Mouse (Mus musculus) liver, embryonic 14.5 days (tissue): Measurements from ENCODE around the gene Eif3k. TPM values are rescaled to one million over a fixed set of nuclear protein-coding genes. Genes with fewer than 3 reads are reported as not detected.

Source experiments
- ATAC-seq: fragments of 200-750 bp; cut with Nextera tagmentation; 2 replicates; pipeline ENCODE4 v1.8.0; 2017; ENCODE audit warnings: moderate number of reproducible peaks, mild to moderate bottlenecking, moderate library complexity; ENCODE audit not compliant: insufficient read depth
- DNase-seq, 3 experiments: peaks; one replicate each; pipeline ENCODE4 v3.0.0-alpha.2; 2012 to 2013; ENCODE audit warnings: low read depth in 3 of 3, low spot score in 3 of 3
- H3K27ac ChIP-seq: fragments of 300-500 bp; sonication (generic); 2 replicates; pipeline ENCODE4 v1.5.1; 2014; ENCODE audit warnings: moderate library complexity, mild to moderate bottlenecking, control low read depth, inconsistent platforms
- H3K27me3 ChIP-seq: fragments of 300-500 bp; sonication (generic); 2 replicates; pipeline ENCODE4 v1.6.1; 2014; ENCODE audit warnings: mild to moderate bottlenecking, low read length, moderate library complexity; ENCODE audit not compliant: control insufficient read depth, insufficient read depth
- H3K36me3 ChIP-seq: fragments of 300-500 bp; sonication (generic); replicated peaks from 2 replicates; pipeline ENCODE4 v1.6.1; 2014; ENCODE audit warnings: low read depth; ENCODE audit not compliant: control insufficient read depth, insufficient read depth
- H3K4me1 ChIP-seq, 2 experiments: fragments of 200-500 bp in 1 of 2; fragments of 300-500 bp in 1 of 2; sonication (generic) in 1 of 2; replicated peaks; 2 replicates each; pipeline ENCODE4 v1.6.1; 2012 to 2014; ENCODE audit warnings: antibody characterized with exemption in 1 of 2, inconsistent platforms in 1 of 2, low read length in 1 of 2; ENCODE audit not compliant: control insufficient read depth in 2 of 2, insufficient read depth in 2 of 2
- H3K4me2 ChIP-seq: fragments of 300-500 bp; sonication (generic); 2 replicates; pipeline ENCODE4 v1.6.1; 2014; ENCODE audit warnings: low read depth, mild to moderate bottlenecking, control low read depth, moderate library complexity
- H3K4me3 ChIP-seq, 2 experiments: fragments of 200-500 bp in 1 of 2; fragments of 300-500 bp in 1 of 2; sonication (generic) in 1 of 2; 2 replicates each; pipeline ENCODE4 v1.5.1; 2012 to 2014; ENCODE audit warnings: low read depth in 2 of 2, low read length in 2 of 2, mild to moderate bottlenecking in 2 of 2, control low read depth in 1 of 2, inconsistent platforms in 1 of 2, moderate library complexity in 1 of 2; ENCODE audit not compliant: insufficient read depth in 1 of 2
- H3K9ac ChIP-seq: fragments of 300-500 bp; sonication (generic); replicated peaks from 2 replicates; pipeline ENCODE4 v1.6.1; 2014; ENCODE audit warnings: mild to moderate bottlenecking, control low read depth, moderate library complexity
- H3K9me3 ChIP-seq: fragments of 300-500 bp; sonication (generic); 2 replicates; pipeline ENCODE4 v1.6.1; 2016; ENCODE audit warnings: low read length, mixed read lengths; ENCODE audit not compliant: control insufficient read depth
- CTCF ChIP-seq: IDR thresholded peaks from 2 replicates; pipeline ENCODE4 v1.5.1; 2016; ENCODE audit warnings: antibody characterized with exemption, low read depth, control low read depth
- EP300 ChIP-seq: IDR thresholded peaks from 2 replicates; pipeline ENCODE4 v1.6.1; 2016; ENCODE audit warnings: antibody characterized with exemption, low read depth
- WGBS: fragments of 180-500 bp; shearing (Covaris S2); extraction: QIAGEN DNeasy Blood & Tissue Kit; methylation state at CpG from one replicate; pipeline ENCODE4 v1.1.7; 2014; ENCODE audit not compliant: insufficient replicate concordance; 5-methylcytosine and 5-hydroxymethylcytosine counted together
- polyA plus RNA-seq, 2 experiments: library from polyadenylated mRNA; depleted of rRNA in 1 of 2; stranded (reverse) in 1 of 2; unstranded in 1 of 2; fragments of >200 nt; fragmentation: Nextera tagmentation in 1 of 2; extraction: Ambion mirVana in 1 of 2; gene quantifications; 2 replicates each; pipeline versions ENCODE4 v1.2.1 to v1.2.3; 2012 to 2014

The Eif3k gene
- polyA plus RNA-seq, 2 experiments = 281 to 283 TPM

- no peak for TF ChIP-seq EP300
- no peak for TF ChIP-seq CTCF
- Histone ChIP-seq H3K4me2 (peak overlapping the region; percentile 15; the same call in 1 of the 2 replicates), H3K27ac (peak overlapping the region; percentile 39), H3K4me3 (no peak overlapping the region), H3K36me3 (peaks cover 17% of the 10 kb centered on the region), H3K27me3 (no peaks in the 10 kb centered on the region), H3K9me3 (no peaks in the 10 kb centered on the region), H3K9ac (peak overlapping the region; percentile 5; the same call in 1 of the 2 replicates), H3K4me1 (peaks cover 25 to 52% of the 10 kb centered on the region in 2 experiments)
- 17% methylated on average over 1 of the region's 1 CpGs for WGBS
- peak; percentile 60 for ATAC-seq
- no peak for DNase-seq
These were observed 35.4 kb downstream of the Eif3k start for GRCm38 (mm10) chr7:28946271-28946610.

DNA sequence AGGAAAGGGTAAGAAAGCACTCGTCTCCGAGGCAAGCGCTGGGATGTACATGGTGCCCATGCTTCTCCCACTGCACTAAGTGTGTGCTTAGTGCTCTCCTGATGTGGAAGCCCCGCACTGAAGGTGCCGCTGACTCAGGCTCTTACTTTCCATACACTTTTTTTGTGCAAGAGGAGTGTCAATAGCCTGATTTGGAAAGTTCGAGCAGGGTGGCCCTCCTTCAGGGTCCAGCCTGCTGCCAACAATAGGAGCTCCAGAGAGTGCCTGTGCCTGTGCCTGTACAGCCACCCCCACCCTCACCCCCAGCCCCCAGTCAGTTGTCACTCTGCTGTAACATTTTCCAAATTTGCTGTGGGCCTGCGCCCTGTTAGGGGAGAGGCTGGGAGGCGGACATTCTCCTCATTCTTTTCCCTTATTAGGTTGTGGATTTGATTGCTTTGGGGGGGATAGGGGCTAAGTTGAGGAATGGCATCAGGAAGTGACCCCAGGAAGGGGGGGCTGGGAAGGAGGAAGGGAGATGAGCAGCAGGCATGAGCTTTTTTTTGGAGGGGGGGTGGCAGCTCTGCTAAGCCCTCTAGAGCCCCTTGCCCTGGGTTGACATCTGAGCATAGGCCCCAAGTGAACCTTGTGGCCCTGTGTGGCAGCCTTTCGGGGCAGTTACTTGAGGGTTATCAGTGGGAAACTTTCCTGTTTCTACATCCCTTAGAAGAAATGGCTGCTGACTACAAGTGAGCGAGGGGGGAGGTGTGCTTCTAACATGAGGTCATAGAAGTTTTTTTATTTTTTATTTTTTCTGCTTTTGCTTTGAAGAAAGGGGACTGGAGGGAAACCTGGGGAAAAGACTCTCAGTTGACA, 36.0 kb downstream of the Eif3k start:
- no peaks in the 10 kb centered on the region for H3K9me3 ChIP-seq
- peaks cover 16% of the 10 kb centered on the region for H3K36me3 ChIP-seq
- no peak overlapping the region for H3K9ac ChIP-seq
- WGBS = 59% methylated on average over 10 of the region's 10 CpGs
- peak overlapping the region; percentile 39; the same call in 1 of the 2 replicates for H3K27ac ChIP-seq
- ATAC-seq (no peak), DNase-seq (no peak)
- H3K4me1 ChIP-seq = peaks cover 25 to 52% of the 10 kb centered on the region in 2 experiments
- no peak overlapping the region for H3K4me3 ChIP-seq
- H3K27me3 ChIP-seq = no peaks in the 10 kb centered on the region
- peak overlapping the region; percentile 13; the same call in 1 of the 2 replicates for H3K4me2 ChIP-seq
- no peak for TF ChIP-seq CTCF
- no peak for TF ChIP-seq EP300

GRCm38 (mm10) chr7:28944756-28945415, 36.8 kb downstream of the Eif3k start:
- DNase-seq (no peak), ATAC-seq (no peak)
- peaks cover 12% of the 10 kb centered on the region for H3K36me3 ChIP-seq
- no peak overlapping the region for H3K4me3 ChIP-seq
- H3K4me2 ChIP-seq = no peak overlapping the region
- H3K27me3 ChIP-seq = no peaks in the 10 kb centered on the region
- no peak overlapping the region for H3K27ac ChIP-seq
- no peaks in the 10 kb centered on the region for H3K9me3 ChIP-seq
- H3K9ac ChIP-seq = no peak overlapping the region
- TF ChIP-seq CTCF (no peak), EP300 (no peak)
- peaks cover 28 to 56% of the 10 kb centered on the region in 2 experiments for H3K4me1 ChIP-seq
- WGBS = 58% methylated on average over 6 of the region's 6 CpGs

- TF ChIP-seq EP300 (no peak), CTCF (no peak)
- 69% methylated on average over 5 of the region's 5 CpGs for WGBS
- H3K36me3 ChIP-seq = peaks cover 5% of the 10 kb centered on the region
- no peak overlapping the region for H3K9ac ChIP-seq
- peaks cover 28 to 60% of the 10 kb centered on the region in 2 experiments for H3K4me1 ChIP-seq
- DNase-seq = no peak
- no peak for ATAC-seq
- H3K27me3 ChIP-seq = no peaks in the 10 kb centered on the region
- H3K4me2 ChIP-seq = no peak overlapping the region
- H3K9me3 ChIP-seq = no peaks in the 10 kb centered on the region
- H3K27ac ChIP-seq = no peak overlapping the region
- H3K4me3 ChIP-seq = no peak overlapping the region
These were observed 38.0 kb downstream of the Eif3k start for GRCm38 (mm10) chr7:28943451-28944180.

DNA sequence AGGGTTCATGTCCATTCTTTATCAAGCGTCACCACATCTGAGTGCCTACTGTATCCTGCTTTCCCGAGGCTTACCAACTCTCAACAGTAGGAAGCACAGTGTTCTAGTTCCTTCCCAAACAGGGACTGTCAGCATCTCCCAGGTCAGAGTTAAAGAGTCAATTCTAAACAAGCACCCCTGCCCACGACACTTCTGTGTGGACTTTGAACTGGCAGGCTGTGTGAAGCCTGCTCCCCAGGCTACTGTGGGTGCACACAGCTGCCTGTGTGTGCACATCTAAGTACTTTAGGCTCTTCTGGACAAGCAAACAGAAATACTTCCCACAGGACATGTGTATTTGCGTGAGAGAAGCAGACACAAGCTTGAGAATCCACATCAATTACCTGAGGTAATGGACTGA, 40.1 kb downstream of the Eif3k start:
- ATAC-seq (no peak), DNase-seq (no peak)
- H3K27me3 ChIP-seq = no peaks in the 10 kb centered on the region
- 77% methylated on average over 4 of the region's 4 CpGs for WGBS
- H3K9me3 ChIP-seq = no peaks in the 10 kb centered on the region
- TF ChIP-seq CTCF = no peak
- TF ChIP-seq EP300 = no peak
- H3K9ac ChIP-seq = no peak overlapping the region
- H3K36me3 ChIP-seq = peaks cover 5% of the 10 kb centered on the region
- no peak overlapping the region for H3K4me2 ChIP-seq
- H3K27ac ChIP-seq = peak overlapping the region; percentile 20; the same call in 1 of the 2 replicates
- no peak overlapping the region for H3K4me3 ChIP-seq
- H3K4me1 ChIP-seq = peaks cover 28 to 63% of the 10 kb centered on the region in 2 experiments
